Mouse (Mus musculus): ENCODE measurements at regions not wholly inside any gene's neighbourhood (a gene's known extent, or its start where the extent isn't known, plus 50 kb on each side); places are given as distances from the start of the nearest gene placed in this dataset.

DNA sequence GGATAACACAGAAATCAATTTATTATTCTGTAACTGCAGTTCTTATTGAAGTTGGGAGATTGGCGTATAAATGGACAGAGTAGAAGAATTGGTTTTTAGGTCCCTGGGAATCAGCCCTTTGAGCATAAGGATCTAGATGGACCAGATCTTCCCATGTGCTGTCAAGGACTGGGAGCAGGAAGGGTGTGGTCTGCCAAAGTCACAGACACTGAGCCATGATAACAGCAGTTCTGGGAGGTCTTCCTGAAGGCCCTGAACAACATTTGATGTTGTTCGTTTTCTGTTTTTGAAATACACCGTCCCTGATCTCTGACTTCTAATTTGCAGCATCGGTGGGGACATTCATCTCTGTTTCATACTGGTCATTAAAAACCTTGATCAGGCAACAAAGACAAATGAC lies 147.6 kb upstream of the Krr1 start:
- TF ChIP-seq TAL1 (IDR thresholded peaks at IDR 0.05; ENCODE audit: low read length) (peak; percentile 67), GATA1 (IDR thresholded peaks at IDR 0.05; ENCODE audit: low read length) (peak; percentile 66)
